Mouse (Mus musculus): Measurements from ENCODE around the gene Hnf4a. TPM values are rescaled to one million over a fixed set of nuclear protein-coding genes. Genes with fewer than 3 reads are reported as not detected.

Gene Hnf4a
- total and polyA plus RNA-seq, 3 experiments: 0.05 to 0.38 (median 0.17) TPM

DNA sequence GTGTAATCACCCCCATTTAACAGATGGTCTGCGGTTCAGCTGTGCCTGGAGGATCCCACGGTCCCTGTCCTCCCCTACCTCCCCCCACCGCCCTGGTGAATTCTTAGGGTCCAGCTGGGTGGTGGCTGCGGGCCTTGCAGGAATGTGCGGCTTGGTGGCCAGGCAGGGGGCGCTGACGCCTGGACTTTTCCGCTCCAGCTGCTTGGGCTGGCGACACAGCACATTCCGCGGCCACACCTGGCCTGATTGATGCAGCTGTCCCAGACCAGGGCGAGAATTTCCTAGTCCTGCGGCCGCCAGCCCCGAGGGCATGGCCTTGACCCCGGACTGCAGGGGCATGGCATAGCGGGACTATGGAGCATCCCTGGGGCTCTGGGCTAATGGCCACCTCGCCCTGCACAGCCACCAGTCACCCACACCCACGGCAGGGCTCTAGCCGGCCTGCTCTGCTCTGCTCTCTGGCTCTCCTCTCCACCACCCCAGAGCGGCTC lies 25.0 kb upstream of the Hnf4a start:
- H3K4me3 ChIP-seq (ENCODE audit: low read depth, low read length): no peak overlapping the region
- TF ChIP-seq TAL1 (conservative IDR thresholded peaks at IDR 0.05; ENCODE audit: low read depth, low read length): no peak
- no peak for TF ChIP-seq POLR2AphosphoS5 (IDR thresholded peaks at IDR 0.05; ENCODE audit: insufficient replicate concordance, low read depth, low read length)
- no peak for TF ChIP-seq GATA1 (IDR thresholded peaks at IDR 0.05; ENCODE audit: borderline replicate concordance, low read length)
- no peak for TF ChIP-seq CTCF (IDR thresholded peaks at IDR 0.05; ENCODE audit: low read depth, low read length)
- TF ChIP-seq GATA2 (IDR thresholded peaks at IDR 0.05; ENCODE audit: borderline replicate concordance, low read depth, low read length): no peak

GRCm38 (mm10) chr2:163487360-163487759 lies 19.2 kb upstream of the Hnf4a start:
- ATAC-seq (ENCODE audit: extremely low read depth, insufficient number of reproducible peaks, low FRiP score, poor library complexity, severe bottlenecking) (no peak), DNase-seq (ENCODE audit: low spot score) (no peak)
- H3K4me1 ChIP-seq (ENCODE audit: insufficient read depth, low read depth, low read length): no peaks in the 10 kb centered on the region
- TF ChIP-seq POLR2AphosphoS5 (IDR thresholded peaks at IDR 0.05; ENCODE audit: insufficient replicate concordance, low read depth, low read length) (no peak), CTCF (IDR thresholded peaks at IDR 0.05; ENCODE audit: low read depth, low read length) (no peak), GATA2 (IDR thresholded peaks at IDR 0.05; ENCODE audit: borderline replicate concordance, low read depth, low read length) (no peak), GATA1 (IDR thresholded peaks at IDR 0.05; ENCODE audit: borderline replicate concordance, low read length) (no peak), TAL1 (conservative IDR thresholded peaks at IDR 0.05; ENCODE audit: low read depth, low read length) (no peak)
- H3K36me3 ChIP-seq (replicated peaks): no peaks in the 10 kb centered on the region
- H3K27me3 ChIP-seq (ENCODE audit: insufficient read depth, low read length): peaks cover 14% of the 10 kb centered on the region
- no peaks in the 10 kb centered on the region for H3K9me3 ChIP-seq (replicated peaks)
- H3K4me3 ChIP-seq (ENCODE audit: low read depth, low read length): no peak overlapping the region

More for the DNA sequence above, 25.0 kb upstream of the Hnf4a start:
- DNase-seq (ENCODE audit: low spot score) (no peak), ATAC-seq (ENCODE audit: extremely low read depth, insufficient number of reproducible peaks, low FRiP score, poor library complexity, severe bottlenecking) (no peak)
- no peaks in the 10 kb centered on the region for H3K4me1 ChIP-seq (ENCODE audit: insufficient read depth, low read depth, low read length)
- H3K9me3 ChIP-seq (replicated peaks): no peaks in the 10 kb centered on the region
- no peaks in the 10 kb centered on the region for H3K36me3 ChIP-seq (replicated peaks)
- H3K27me3 ChIP-seq (ENCODE audit: insufficient read depth, low read length): peaks cover 22% of the 10 kb centered on the region

GRCm38 (mm10) chr2:163489725-163490291 lies 16.8 kb upstream of the Hnf4a start:
- Histone ChIP-seq H3K36me3 (replicated peaks) (no peaks in the 10 kb centered on the region), H3K9me3 (replicated peaks) (no peaks in the 10 kb centered on the region), H3K4me3 (ENCODE audit: low read depth, low read length) (no peak overlapping the region), H3K4me1 (ENCODE audit: insufficient read depth, low read depth, low read length) (no peaks in the 10 kb centered on the region), H3K27me3 (ENCODE audit: insufficient read depth, low read length) (peaks cover 18% of the 10 kb centered on the region)
- TF ChIP-seq CTCF (IDR thresholded peaks at IDR 0.05; ENCODE audit: low read depth, low read length) (no peak), GATA1 (IDR thresholded peaks at IDR 0.05; ENCODE audit: borderline replicate concordance, low read length) (no peak), TAL1 (conservative IDR thresholded peaks at IDR 0.05; ENCODE audit: low read depth, low read length) (no peak), POLR2AphosphoS5 (IDR thresholded peaks at IDR 0.05; ENCODE audit: insufficient replicate concordance, low read depth, low read length) (no peak), GATA2 (IDR thresholded peaks at IDR 0.05; ENCODE audit: borderline replicate concordance, low read depth, low read length) (no peak)
- no peak for ATAC-seq (ENCODE audit: extremely low read depth, insufficient number of reproducible peaks, low FRiP score, poor library complexity, severe bottlenecking)
- DNase-seq (ENCODE audit: low spot score): no peak

DNA sequence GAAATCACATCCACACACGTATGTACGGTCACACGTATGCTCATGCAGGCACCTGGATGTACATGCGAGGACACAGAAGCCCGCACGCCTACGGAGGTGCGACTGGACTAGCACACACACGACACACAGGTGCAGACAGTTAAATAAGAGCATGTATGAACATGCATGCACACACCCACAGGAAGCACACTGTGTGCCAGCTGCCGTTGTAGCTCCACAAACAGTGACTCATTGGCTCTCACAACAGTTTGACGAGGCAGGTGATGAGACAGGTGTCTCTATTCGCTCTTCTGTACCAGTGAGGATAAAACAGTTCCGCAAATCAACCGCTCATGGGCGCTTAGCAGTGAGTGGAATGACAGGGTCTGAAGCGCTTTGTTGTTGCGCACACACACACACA lies 16.0 kb upstream of the Hnf4a start:
- no peak overlapping the region for H3K4me3 ChIP-seq (ENCODE audit: low read depth, low read length)
- no peaks in the 10 kb centered on the region for H3K4me1 ChIP-seq (ENCODE audit: insufficient read depth, low read depth, low read length)
- no peak for ATAC-seq (ENCODE audit: extremely low read depth, insufficient number of reproducible peaks, low FRiP score, poor library complexity, severe bottlenecking)
- no peak for DNase-seq (ENCODE audit: low spot score)
- H3K27me3 ChIP-seq (ENCODE audit: insufficient read depth, low read length): peaks cover 12% of the 10 kb centered on the region; the same call in 1 of the 2 replicates
- TF ChIP-seq CTCF (IDR thresholded peaks at IDR 0.05; ENCODE audit: low read depth, low read length) (no peak), GATA1 (IDR thresholded peaks at IDR 0.05; ENCODE audit: borderline replicate concordance, low read length) (no peak), POLR2AphosphoS5 (IDR thresholded peaks at IDR 0.05; ENCODE audit: insufficient replicate concordance, low read depth, low read length) (no peak), GATA2 (IDR thresholded peaks at IDR 0.05; ENCODE audit: borderline replicate concordance, low read depth, low read length) (no peak)
- no peaks in the 10 kb centered on the region for H3K36me3 ChIP-seq (replicated peaks)
- no peaks in the 10 kb centered on the region for H3K9me3 ChIP-seq (replicated peaks)

GRCm38 (mm10) chr2:163491351-163491750 lies 15.3 kb upstream of the Hnf4a start:
- Histone ChIP-seq H3K36me3 (replicated peaks) (no peaks in the 10 kb centered on the region), H3K27me3 (ENCODE audit: insufficient read depth, low read length) (peaks cover 10% of the 10 kb centered on the region; the same call in 1 of the 2 replicates), H3K4me1 (ENCODE audit: insufficient read depth, low read depth, low read length) (no peaks in the 10 kb centered on the region), H3K9me3 (replicated peaks) (no peaks in the 10 kb centered on the region), H3K4me3 (ENCODE audit: low read depth, low read length) (no peak overlapping the region)
- TF ChIP-seq POLR2AphosphoS5 (IDR thresholded peaks at IDR 0.05; ENCODE audit: insufficient replicate concordance, low read depth, low read length) (no peak), GATA1 (IDR thresholded peaks at IDR 0.05; ENCODE audit: borderline replicate concordance, low read length) (no peak), CTCF (IDR thresholded peaks at IDR 0.05; ENCODE audit: low read depth, low read length) (no peak), GATA2 (IDR thresholded peaks at IDR 0.05; ENCODE audit: borderline replicate concordance, low read depth, low read length) (no peak)
- DNase-seq (ENCODE audit: low spot score) (no peak), ATAC-seq (ENCODE audit: extremely low read depth, insufficient number of reproducible peaks, low FRiP score, poor library complexity, severe bottlenecking) (no peak)

GRCm38 (mm10) chr2:163492018-163492417 lies 14.6 kb upstream of the Hnf4a start, which contains the start of gene R3hdml:
Gene R3hdml, plus strand, starts transcription at chr2:163492318.
- Histone ChIP-seq H3K4me1 (ENCODE audit: insufficient read depth, low read depth, low read length) (no peaks in the 10 kb centered on the region), H3K36me3 (replicated peaks) (no peaks in the 10 kb centered on the region), H3K27me3 (ENCODE audit: insufficient read depth, low read length) (peaks cover 10% of the 10 kb centered on the region; the same call in 1 of the 2 replicates), H3K4me3 (ENCODE audit: low read depth, low read length) (no peak within 1 kb of the TSS), H3K9me3 (replicated peaks) (no peaks in the 10 kb centered on the region)
- DNase-seq (ENCODE audit: low spot score): no peak
- TF ChIP-seq POLR2AphosphoS5 (IDR thresholded peaks at IDR 0.05; ENCODE audit: insufficient replicate concordance, low read depth, low read length) (no peak), GATA2 (IDR thresholded peaks at IDR 0.05; ENCODE audit: borderline replicate concordance, low read depth, low read length) (no peak), TAL1 (conservative IDR thresholded peaks at IDR 0.05; ENCODE audit: low read depth, low read length) (no peak), GATA1 (IDR thresholded peaks at IDR 0.05; ENCODE audit: borderline replicate concordance, low read length) (no peak), CTCF (IDR thresholded peaks at IDR 0.05; ENCODE audit: low read depth, low read length) (no peak)
- ATAC-seq (ENCODE audit: extremely low read depth, insufficient number of reproducible peaks, low FRiP score, poor library complexity, severe bottlenecking): no peak
